9 mouse cellular contexts compared by ENCODE assay signal in the genomic region with DNA sequence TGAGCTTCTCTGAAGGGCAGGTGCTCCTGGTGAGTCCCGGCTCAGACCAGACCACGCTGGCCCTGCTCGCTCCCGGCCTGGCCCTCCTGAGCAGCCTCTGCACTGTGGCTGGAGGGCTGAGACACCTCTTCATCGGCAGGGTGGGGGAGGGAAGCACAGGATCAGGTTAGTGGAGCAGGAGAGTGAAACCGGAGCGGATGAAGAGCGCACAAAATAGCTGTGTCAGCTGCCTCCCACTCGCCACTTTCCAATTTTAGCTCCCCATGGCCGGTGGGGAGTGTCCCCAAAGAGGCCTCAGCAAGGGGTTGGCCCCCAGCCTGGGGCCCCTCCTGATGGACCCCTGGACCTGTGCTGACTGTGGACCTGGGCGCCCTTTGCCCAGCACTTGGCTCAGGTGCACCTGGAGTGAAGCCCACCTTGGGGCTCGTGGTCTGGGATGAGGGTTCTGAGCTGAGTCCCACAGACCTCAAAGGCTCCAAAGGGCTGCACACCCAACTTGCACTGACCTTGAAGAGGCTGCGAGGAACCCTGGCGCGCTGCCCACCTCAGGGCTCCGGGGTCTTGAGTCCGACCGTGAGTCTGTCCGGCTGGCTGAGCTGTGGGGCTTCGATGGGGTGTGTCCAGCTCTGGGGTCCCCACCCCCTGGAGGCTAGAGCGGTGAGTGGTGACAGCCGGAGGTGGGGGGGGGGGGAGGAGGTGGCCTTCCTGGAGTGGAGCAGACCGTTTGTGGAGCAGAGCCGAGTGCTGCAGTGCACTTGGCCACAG. TPM values are rescaled to one million over a fixed set of nuclear protein-coding genes. Genes with fewer than 3 reads are reported as not detected.
DNase-seq lines count a peak whose midpoint lies in the region; ATAC-seq and TF ChIP-seq lines count a peak whose summit lies in the region.
"Had no signal": no experiment of that assay in that cellular context is flagged by ENCODE, and none has a peak within 500 bp of the region (broad histone marks: within the 10 kb centered on the region; RNA-seq: fewer than 3 reads in every experiment).

TSS of gene Hhatl (minus strand) at position 751 of the 765 bp plus-strand sequence.

- no peak for TF ChIP-seq EP300 in liver, postnatal 0 days (IDR thresholded peaks at IDR 0.05; ENCODE audit: low read depth)

- peaks cover 2% of the 10 kb centered on the region; the same call in 1 of the 2 replicates for H3K4me1 ChIP-seq in hindbrain, embryonic 16.5 days (ENCODE audit: control insufficient read depth, insufficient read depth, low read depth, low read length)
- H3K4me1 ChIP-seq in hindbrain, embryonic 13.5 days (replicated peaks): peaks cover 14% of the 10 kb centered on the region
- H3K4me1 ChIP-seq in embryonic facial prominence, embryonic 14.5 days (ENCODE audit: control insufficient read depth, insufficient read depth, low read length): no peaks in the 10 kb centered on the region
- peaks cover 36% of the 10 kb centered on the region for H3K4me1 ChIP-seq in heart, embryonic 16.5 days (ENCODE audit: control insufficient read depth, insufficient read depth, low read length)
- H3K4me1 ChIP-seq in hindbrain, embryonic 10.5 days (replicated peaks): peaks cover 16% of the 10 kb centered on the region
- H3K4me1 ChIP-seq in liver, postnatal 0 days (ENCODE audit: insufficient read depth): no peaks in the 10 kb centered on the region

- H3K4me2 ChIP-seq in hindbrain, embryonic 16.5 days (ENCODE audit: low read length): no peak within 1 kb of the TSS
- no peak within 1 kb of the TSS for H3K4me2 ChIP-seq in hindbrain, embryonic 13.5 days
- no peak within 1 kb of the TSS for H3K4me2 ChIP-seq in embryonic facial prominence, embryonic 14.5 days (ENCODE audit: low read depth, low read length)
- peak within 1 kb of the TSS; percentile 63 for H3K4me2 ChIP-seq in heart, embryonic 16.5 days (ENCODE audit: low read depth, low read length)
- H3K4me2 ChIP-seq in liver, postnatal 0 days (ENCODE audit: low read depth, low read length): no peak within 1 kb of the TSS
- H3K4me2 ChIP-seq: midbrain, embryonic 13.5 days had no signal

- H3K36me3 ChIP-seq in hindbrain, embryonic 16.5 days (ENCODE audit: control insufficient read depth, insufficient read depth, low read length): no peaks in the 10 kb centered on the region
- H3K36me3 ChIP-seq in hindbrain, embryonic 13.5 days: no peaks in the 10 kb centered on the region
- no peaks in the 10 kb centered on the region for H3K36me3 ChIP-seq in embryonic facial prominence, embryonic 14.5 days (ENCODE audit: control insufficient read depth, insufficient read depth, low read length)
- H3K36me3 ChIP-seq in heart, embryonic 16.5 days (ENCODE audit: control insufficient read depth, insufficient read depth): no peaks in the 10 kb centered on the region
- no peaks in the 10 kb centered on the region for H3K36me3 ChIP-seq in hindbrain, embryonic 10.5 days
- H3K36me3 ChIP-seq in liver, postnatal 0 days (replicated peaks; ENCODE audit: insufficient read depth, low read length): no peaks in the 10 kb centered on the region
- H3K36me3 ChIP-seq: midbrain, embryonic 13.5 days had no signal

- no peak within 1 kb of the TSS for H3K9ac ChIP-seq in hindbrain, embryonic 16.5 days (ENCODE audit: low read depth, low read length)
- no peak within 1 kb of the TSS for H3K9ac ChIP-seq in hindbrain, embryonic 13.5 days
- no peak within 1 kb of the TSS for H3K9ac ChIP-seq in embryonic facial prominence, embryonic 14.5 days (ENCODE audit: low read depth, low read length)
- peak within 1 kb of the TSS; percentile 61 for H3K9ac ChIP-seq in heart, embryonic 16.5 days (ENCODE audit: low read length)
- H3K9ac ChIP-seq in liver, postnatal 0 days (replicated peaks): no peak within 1 kb of the TSS
- H3K9ac ChIP-seq: midbrain, embryonic 13.5 days had no signal

- H3K9me3 ChIP-seq in hindbrain, embryonic 16.5 days (ENCODE audit: control insufficient read depth, low read length): no peaks in the 10 kb centered on the region
- H3K9me3 ChIP-seq in hindbrain, embryonic 13.5 days: no peaks in the 10 kb centered on the region
- no peaks in the 10 kb centered on the region for H3K9me3 ChIP-seq in embryonic facial prominence, embryonic 14.5 days (ENCODE audit: control insufficient read depth, low read length)
- H3K9me3 ChIP-seq in heart, embryonic 16.5 days (replicated peaks; ENCODE audit: control insufficient read depth, low read length): no peaks in the 10 kb centered on the region
- H3K9me3 ChIP-seq in hindbrain, embryonic 10.5 days: no peaks in the 10 kb centered on the region
- no peaks in the 10 kb centered on the region for H3K9me3 ChIP-seq in liver, postnatal 0 days (ENCODE audit: low read length)
- H3K9me3 ChIP-seq: midbrain, embryonic 13.5 days had no signal

- DNase-seq in embryonic facial prominence, embryonic 14.5 days (ENCODE audit: low spot score): no peak
- peak; percentile 28 to 51 for DNase-seq in kidney, postnatal 4 days
- DNase-seq in thymus, postnatal 14 days: no peak
- no peak for DNase-seq in hindbrain, embryonic 10.5 days (ENCODE audit: low spot score)
- DNase-seq in liver, postnatal 0 days: no peak

- H3K27ac ChIP-seq in hindbrain, embryonic 16.5 days (ENCODE audit: low read depth, low read length): no peak within 1 kb of the TSS
- no peak within 1 kb of the TSS for H3K27ac ChIP-seq in hindbrain, embryonic 13.5 days
- H3K27ac ChIP-seq in embryonic facial prominence, embryonic 14.5 days (replicated peaks; ENCODE audit: low read depth, low read length): no peak within 1 kb of the TSS
- peak within 1 kb of the TSS; percentile 88 for H3K27ac ChIP-seq in heart, embryonic 16.5 days (ENCODE audit: low read length)
- H3K27ac ChIP-seq in hindbrain, embryonic 10.5 days: no peak within 1 kb of the TSS
- no peak within 1 kb of the TSS for H3K27ac ChIP-seq in liver, postnatal 0 days (ENCODE audit: low read depth)
- H3K27ac ChIP-seq: midbrain, embryonic 13.5 days had no signal

- WGBS in hindbrain, embryonic 16.5 days: 50% methylated on average over 24 of the region's 24 CpGs
- 53% methylated on average over 24 of the region's 24 CpGs for WGBS in hindbrain, embryonic 13.5 days
- WGBS in embryonic facial prominence, embryonic 14.5 days: 36% methylated on average over 20 of the region's 24 CpGs
- 19% methylated on average over 24 of the region's 24 CpGs for WGBS in heart, embryonic 16.5 days
- 48% methylated on average over 24 of the region's 24 CpGs for WGBS in hindbrain, embryonic 10.5 days
- WGBS in liver, postnatal 0 days (ENCODE audit: insufficient replicate concordance): 45% methylated on average over 23 of the region's 24 CpGs

- no peak within 1 kb of the TSS for H3K4me3 ChIP-seq in hindbrain, embryonic 16.5 days (ENCODE audit: low read length)
- no peak within 1 kb of the TSS for H3K4me3 ChIP-seq in hindbrain, embryonic 13.5 days
- no peak within 1 kb of the TSS for H3K4me3 ChIP-seq in embryonic facial prominence, embryonic 14.5 days (ENCODE audit: low read depth, low read length)
- peak within 1 kb of the TSS; percentile 48 for H3K4me3 ChIP-seq in heart, embryonic 16.5 days (ENCODE audit: low read length)
- H3K4me3 ChIP-seq in hindbrain, embryonic 10.5 days: no peak within 1 kb of the TSS
- H3K4me3 ChIP-seq in liver, postnatal 0 days (ENCODE audit: low read depth, low read length): no peak within 1 kb of the TSS
- H3K4me3 ChIP-seq: midbrain, embryonic 13.5 days had no signal

- peaks cover 2% of the 10 kb centered on the region; the same call in 1 of the 2 replicates for H3K27me3 ChIP-seq in hindbrain, embryonic 16.5 days (replicated peaks; ENCODE audit: control insufficient read depth, insufficient read depth, low read length)
- H3K27me3 ChIP-seq in hindbrain, embryonic 13.5 days: peaks cover 14% of the 10 kb centered on the region; the same call in 1 of the 2 replicates
- H3K27me3 ChIP-seq in embryonic facial prominence, embryonic 14.5 days (replicated peaks; ENCODE audit: control insufficient read depth, insufficient read depth, low read length): no peaks in the 10 kb centered on the region
- H3K27me3 ChIP-seq in heart, embryonic 16.5 days (ENCODE audit: control insufficient read depth, insufficient read depth, low read length): no peaks in the 10 kb centered on the region
- H3K27me3 ChIP-seq in hindbrain, embryonic 10.5 days (ENCODE audit: insufficient read depth, poor library complexity, severe bottlenecking): peaks cover 3% of the 10 kb centered on the region
- 0 out of 2 replicates have a peak, but pooled peaks cover 2% of the 10 kb centered on the region for H3K27me3 ChIP-seq in liver, postnatal 0 days (ENCODE audit: insufficient read depth, low read length)
- H3K27me3 ChIP-seq: midbrain, embryonic 13.5 days had no signal

- 0 out of 2 replicates have a peak, but pooled peaks have one; percentile 32 for ATAC-seq in hindbrain, embryonic 16.5 days
- ATAC-seq in hindbrain, embryonic 13.5 days (ENCODE audit: low FRiP score): no peak
- peak; percentile 45; the same call in 1 of the 2 replicates for ATAC-seq in embryonic facial prominence, embryonic 14.5 days (ENCODE audit: low read depth)
- peak; percentile 77 for ATAC-seq in heart, embryonic 16.5 days (replicated peaks; ENCODE audit: extremely low read depth, insufficient read depth, low FRiP score)
- no peak for ATAC-seq in liver, postnatal 0 days

- no peak for TF ChIP-seq CTCF in liver, postnatal 0 days (IDR thresholded peaks at IDR 0.05; ENCODE audit: low read depth)

RNA-seq across cellular contexts. Expression of gene Hhatl, which starts in this region (rescaled TPM):
- 0.50 and 0.55 TPM in 2 replicates for polyA plus RNA-seq in hindbrain, embryonic 16.5 days (2015; fragmentation: Nextera tagmentation; extraction: Ambion mirVana)
- not detected in 2 replicates for polyA plus RNA-seq in hindbrain, embryonic 13.5 days (2015; fragmentation: Nextera tagmentation; extraction: Ambion mirVana)
- 3.7 and 5.1 TPM in 2 replicates for polyA plus RNA-seq in embryonic facial prominence, embryonic 14.5 days (2014; fragmentation: Nextera tagmentation; extraction: Ambion mirVana)
- polyA plus RNA-seq in heart, embryonic 16.5 days (2015; fragmentation: Nextera tagmentation; extraction: Ambion mirVana): 23.8 and 25.3 TPM in 2 replicates
- polyA plus RNA-seq in hindbrain, embryonic 10.5 days (2016; fragmentation: Nextera tagmentation; extraction: Ambion mirVana): not detected in 2 replicates
- 0.73 TPM in 1 of 2 replicates, not detected in the other for polyA plus RNA-seq in liver, postnatal 0 days (2015; fragmentation: Nextera tagmentation; extraction: Ambion mirVana)

Comparison
In these comparisons a context has a peak if more than half of its experiments do, and no peak if none do; other contexts are left out.
1. Peak in ATAC-seq in hindbrain, embryonic 16.5 days; RNA of the gene not detected or under 1 TPM.
2. ATAC-seq: peak in embryonic facial prominence, embryonic 14.5 days (single experiment) and heart, embryonic 16.5 days (single experiment); none in hindbrain, embryonic 13.5 days (single experiment) and liver, postnatal 0 days (single experiment).
3. DNase-seq: peak in kidney, postnatal 4 days (2 of 2); none in embryonic facial prominence, embryonic 14.5 days (single experiment), thymus, postnatal 14 days (single experiment), hindbrain, embryonic 10.5 days (single experiment) and liver, postnatal 0 days (single experiment).